Mouse (Mus musculus): ENCODE measurements around the gene Pik3ip1. TPM values are rescaled to one million over a fixed set of nuclear protein-coding genes. Genes with fewer than 3 reads are reported as not detected.

The Pik3ip1 gene
- polyA plus RNA-seq, 1 experiment, result 43.6 TPM

DNA sequence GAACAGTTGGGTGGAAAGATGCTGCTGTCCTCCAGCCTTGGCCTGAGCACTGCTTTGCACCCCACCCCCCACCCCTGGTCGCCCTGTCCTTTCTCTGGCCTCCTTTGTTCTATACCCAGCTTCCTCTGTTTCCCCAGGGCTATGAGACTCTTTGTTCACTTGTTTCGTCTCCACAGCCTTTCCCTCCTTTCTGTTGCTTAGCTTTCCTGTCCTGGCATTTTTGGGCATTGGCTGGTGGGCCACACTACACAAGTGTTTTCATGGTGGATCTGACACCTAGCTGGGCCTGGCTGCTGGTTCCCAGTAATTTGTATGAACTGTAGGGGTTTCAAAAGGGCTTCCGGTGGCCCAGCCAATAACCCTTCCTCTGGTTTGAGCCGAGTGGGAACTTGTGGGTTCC is 36.8 kb upstream of the Pik3ip1 start:
- Histone ChIP-seq H3K27ac (ENCODE audit: insufficient read depth, low read length) (no peak overlapping the region), H3K36me3 (ENCODE audit: control insufficient read depth, insufficient read depth, low read length) (peaks cover 25% of the 10 kb centered on the region)

DNA sequence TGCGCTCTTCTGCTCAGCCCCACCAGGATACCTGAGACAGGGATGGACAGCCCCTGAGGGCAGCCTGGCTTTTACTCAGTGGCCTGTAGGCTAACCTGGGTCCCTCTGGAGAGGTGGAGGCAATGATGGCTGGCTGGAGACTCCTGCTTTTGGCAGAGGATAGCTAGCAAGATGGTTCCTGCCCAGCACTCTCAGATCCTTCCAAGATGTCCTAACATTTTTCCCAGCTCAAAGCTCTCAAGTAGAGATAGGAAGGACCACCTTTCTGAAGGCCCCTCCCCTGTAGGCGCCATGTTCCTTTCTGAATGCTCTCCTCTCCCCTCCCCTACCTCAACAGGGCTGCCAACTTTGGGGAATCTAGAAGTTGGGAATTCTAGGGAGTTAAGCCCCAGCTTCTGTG is 35.6 kb upstream of the Pik3ip1 start:
- Histone ChIP-seq H3K4me1 (ENCODE audit: control insufficient read depth, insufficient read depth, insufficient read length) (peaks cover 14% of the 10 kb centered on the region; the same call in 1 of the 2 replicates), H3K36me3 (ENCODE audit: control insufficient read depth, insufficient read depth, low read length) (peaks cover 31% of the 10 kb centered on the region), H3K4me3 (ENCODE audit: extremely low read depth, insufficient read depth, insufficient read length) (no peak overlapping the region), H3K27me3 (ENCODE audit: control insufficient read depth, insufficient read depth, low read length) (no peaks in the 10 kb centered on the region), H3K27ac (ENCODE audit: insufficient read depth, low read length) (no peak overlapping the region)
- 100% methylated on average over 2 of the region's 2 CpGs for WGBS
- no peak for DNase-seq (ENCODE audit: low read depth in 1 of 2, low spot score in 2 of 2)
- TF ChIP-seq POLR2A (IDR thresholded peaks at IDR 0.05; ENCODE audit: low read depth, low read length) (no peak), CTCF (IDR thresholded peaks at IDR 0.05; ENCODE audit: extremely low read depth, insufficient read depth, insufficient read length, insufficient replicate concordance) (no peak)

More for the DNA sequence above, 36.8 kb upstream of the Pik3ip1 start:
- Histone ChIP-seq H3K27me3 (ENCODE audit: control insufficient read depth, insufficient read depth, low read length) (no peaks in the 10 kb centered on the region), H3K4me1 (ENCODE audit: control insufficient read depth, insufficient read depth, insufficient read length) (peaks cover 14% of the 10 kb centered on the region; the same call in 1 of the 2 replicates), H3K4me3 (ENCODE audit: extremely low read depth, insufficient read depth, insufficient read length) (no peak overlapping the region)
- no peak for DNase-seq (ENCODE audit: low read depth in 1 of 2, low spot score in 2 of 2)
- no peak for TF ChIP-seq CTCF (IDR thresholded peaks at IDR 0.05; ENCODE audit: extremely low read depth, insufficient read depth, insufficient read length, insufficient replicate concordance)
- TF ChIP-seq POLR2A (IDR thresholded peaks at IDR 0.05; ENCODE audit: low read depth, low read length), result no peak
- 32% methylated on average over 4 of the region's 4 CpGs for WGBS

DNA sequence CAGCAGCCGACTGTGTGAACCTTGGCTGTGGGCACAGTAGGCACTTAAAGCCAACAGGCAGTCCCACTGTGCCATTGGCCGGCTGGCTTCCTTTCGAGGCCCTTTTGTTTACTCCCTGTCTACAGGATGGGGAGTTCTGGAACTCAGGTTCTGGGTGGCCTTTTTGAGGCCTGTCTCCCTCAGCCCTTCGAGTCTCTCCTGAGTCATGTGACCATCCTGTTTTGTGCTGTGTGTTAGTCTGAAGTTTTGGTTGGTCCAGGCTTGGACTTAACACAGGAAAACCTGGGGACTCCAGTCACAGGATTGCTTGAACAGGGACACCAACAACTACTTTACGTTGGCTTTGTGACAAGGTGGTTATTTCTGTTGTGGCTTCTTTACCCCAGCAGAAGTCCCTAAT is 34.1 kb upstream of the Pik3ip1 start:
- Histone ChIP-seq H3K4me1 (ENCODE audit: control insufficient read depth, insufficient read depth, insufficient read length) (peaks cover 14% of the 10 kb centered on the region; the same call in 1 of the 2 replicates), H3K36me3 (ENCODE audit: control insufficient read depth, insufficient read depth, low read length) (peaks cover 37% of the 10 kb centered on the region), H3K4me3 (ENCODE audit: extremely low read depth, insufficient read depth, insufficient read length) (no peak overlapping the region), H3K27me3 (ENCODE audit: control insufficient read depth, insufficient read depth, low read length) (no peaks in the 10 kb centered on the region), H3K27ac (ENCODE audit: insufficient read depth, low read length) (no peak overlapping the region)
- TF ChIP-seq POLR2A (IDR thresholded peaks at IDR 0.05; ENCODE audit: low read depth, low read length) (no peak), CTCF (IDR thresholded peaks at IDR 0.05; ENCODE audit: extremely low read depth, insufficient read depth, insufficient read length, insufficient replicate concordance) (no peak)
- 59% methylated on average over 5 of the region's 5 CpGs for WGBS
- no peak for DNase-seq (ENCODE audit: low read depth in 1 of 2, low spot score in 2 of 2)

DNA sequence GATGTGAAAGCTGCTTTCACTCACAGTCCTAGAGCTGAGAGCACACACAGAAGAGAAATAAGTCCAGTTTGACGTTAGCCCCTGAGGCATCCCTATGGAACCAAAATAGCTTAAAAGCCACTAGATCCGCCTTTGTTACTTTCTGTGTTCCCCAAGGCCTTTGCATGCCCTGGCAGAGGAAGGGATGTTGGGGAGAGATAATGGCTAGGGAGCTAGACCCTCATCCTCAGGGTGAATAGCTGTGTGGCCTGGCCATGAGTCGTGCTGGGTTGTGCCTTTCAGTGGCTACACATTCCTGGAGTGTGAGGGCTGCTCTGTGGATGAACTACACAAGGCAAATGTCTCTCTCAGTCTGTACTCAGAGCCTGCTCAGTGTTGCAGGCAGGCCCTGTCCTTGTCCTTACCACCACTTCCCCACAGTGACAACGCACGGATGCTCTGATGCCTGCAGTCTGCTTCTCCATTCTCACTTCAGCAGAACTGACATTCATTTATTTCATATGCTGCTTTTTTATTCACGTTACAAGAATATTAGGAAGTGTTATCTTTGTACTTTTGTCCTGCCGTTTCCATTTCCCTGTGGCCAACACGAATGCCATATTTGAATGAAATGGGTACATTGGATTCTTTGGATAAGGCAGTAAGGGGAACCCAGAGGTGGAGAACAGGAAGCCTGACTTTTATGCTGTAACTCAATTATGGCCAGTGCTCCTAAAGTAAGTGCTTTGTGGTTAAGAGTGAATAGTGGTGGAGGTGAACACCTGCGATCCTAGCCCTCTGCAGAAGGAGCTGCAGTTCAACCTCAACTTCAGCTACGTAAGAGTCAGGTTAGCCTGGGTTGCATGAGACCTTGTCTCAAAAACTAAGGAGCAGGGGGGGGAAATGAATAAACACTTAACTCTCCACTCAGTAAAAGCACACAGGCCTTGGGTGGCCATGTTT is 32.1 kb upstream of the Pik3ip1 start:
- Histone ChIP-seq H3K36me3 (ENCODE audit: control insufficient read depth, insufficient read depth, low read length) (peaks cover 47% of the 10 kb centered on the region), H3K27me3 (ENCODE audit: control insufficient read depth, insufficient read depth, low read length) (no peaks in the 10 kb centered on the region), H3K4me1 (ENCODE audit: control insufficient read depth, insufficient read depth, insufficient read length) (peaks cover 8% of the 10 kb centered on the region; the same call in 1 of the 2 replicates), H3K4me3 (ENCODE audit: extremely low read depth, insufficient read depth, insufficient read length) (no peak overlapping the region), H3K27ac (ENCODE audit: insufficient read depth, low read length) (no peak overlapping the region)
- WGBS, result 46% methylated on average over 10 of the region's 10 CpGs
- DNase-seq (ENCODE audit: low read depth in 1 of 2, low spot score in 2 of 2), result no peak
- TF ChIP-seq POLR2A (IDR thresholded peaks at IDR 0.05; ENCODE audit: low read depth, low read length) (no peak), CTCF (IDR thresholded peaks at IDR 0.05; ENCODE audit: extremely low read depth, insufficient read depth, insufficient read length, insufficient replicate concordance) (no peak)

DNA sequence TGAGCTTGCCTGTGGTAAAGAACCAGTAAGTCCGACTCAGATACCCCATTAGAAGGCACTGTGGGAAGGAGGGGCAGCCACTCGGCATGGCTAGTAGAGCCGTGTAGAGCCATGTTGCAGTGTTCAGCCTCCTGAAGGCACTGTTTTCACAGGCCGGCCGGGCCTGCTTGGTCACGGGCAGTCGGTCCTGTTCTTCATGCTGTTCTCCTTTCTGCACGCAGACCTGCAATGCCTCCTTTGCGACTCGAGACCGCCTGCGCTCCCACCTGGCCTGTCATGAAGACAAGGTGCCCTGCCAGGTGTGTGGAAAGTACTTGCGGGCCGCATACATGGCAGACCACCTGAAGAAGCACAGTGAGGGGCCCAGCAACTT is 31.4 kb upstream of the Pik3ip1 start:
- H3K27ac ChIP-seq (ENCODE audit: insufficient read depth, low read length), result no peak overlapping the region
- WGBS, result 76% methylated on average over 14 of the region's 14 CpGs
- H3K4me1 ChIP-seq (ENCODE audit: control insufficient read depth, insufficient read depth, insufficient read length), result peaks cover 3% of the 10 kb centered on the region; the same call in 1 of the 2 replicates

DNA sequence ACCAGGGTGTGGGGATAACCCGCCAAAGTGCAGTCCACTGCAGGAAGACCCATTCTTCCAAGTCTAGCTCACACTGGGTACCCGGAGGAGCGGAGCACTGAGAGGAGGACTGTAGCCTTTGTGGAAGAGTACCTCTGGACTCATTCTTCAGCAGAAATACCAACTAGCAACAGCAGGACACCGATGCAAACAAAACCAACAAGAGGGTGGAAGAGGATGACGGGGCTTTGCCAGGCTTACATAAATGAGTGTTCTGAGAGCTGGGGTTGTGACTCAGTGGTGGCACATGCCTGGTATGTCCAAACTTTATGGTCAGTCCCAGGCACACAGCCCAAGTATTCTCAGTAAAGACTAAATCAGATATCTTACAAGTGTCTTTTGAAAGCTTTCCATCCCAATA is 29.1 kb upstream of the Pik3ip1 start:
- H3K36me3 ChIP-seq (ENCODE audit: control insufficient read depth, insufficient read depth, low read length), result peaks cover 37% of the 10 kb centered on the region
- no peak overlapping the region for H3K27ac ChIP-seq (ENCODE audit: insufficient read depth, low read length)
- H3K4me3 ChIP-seq (ENCODE audit: extremely low read depth, insufficient read depth, insufficient read length), result no peak overlapping the region
- DNase-seq (ENCODE audit: low read depth in 1 of 2, low spot score in 2 of 2), result no peak
- WGBS, result 88% methylated on average over 5 of the region's 5 CpGs
- no peaks in the 10 kb centered on the region for H3K27me3 ChIP-seq (ENCODE audit: control insufficient read depth, insufficient read depth, low read length)
- TF ChIP-seq CTCF (IDR thresholded peaks at IDR 0.05; ENCODE audit: extremely low read depth, insufficient read depth, insufficient read length, insufficient replicate concordance) (no peak), POLR2A (IDR thresholded peaks at IDR 0.05; ENCODE audit: low read depth, low read length) (no peak)
- H3K4me1 ChIP-seq (ENCODE audit: control insufficient read depth, insufficient read depth, insufficient read length), result 0 out of 2 replicates have a peak, but pooled peaks cover 3% of the 10 kb centered on the region

More for the DNA sequence above, 31.4 kb upstream of the Pik3ip1 start:
- no peaks in the 10 kb centered on the region for H3K27me3 ChIP-seq (ENCODE audit: control insufficient read depth, insufficient read depth, low read length)
- no peak overlapping the region for H3K4me3 ChIP-seq (ENCODE audit: extremely low read depth, insufficient read depth, insufficient read length)
- peaks cover 43% of the 10 kb centered on the region for H3K36me3 ChIP-seq (ENCODE audit: control insufficient read depth, insufficient read depth, low read length)
- DNase-seq (ENCODE audit: low read depth in 1 of 2, low spot score in 2 of 2), result no peak
- TF ChIP-seq CTCF (IDR thresholded peaks at IDR 0.05; ENCODE audit: extremely low read depth, insufficient read depth, insufficient read length, insufficient replicate concordance) (no peak), POLR2A (IDR thresholded peaks at IDR 0.05; ENCODE audit: low read depth, low read length) (no peak)

DNA sequence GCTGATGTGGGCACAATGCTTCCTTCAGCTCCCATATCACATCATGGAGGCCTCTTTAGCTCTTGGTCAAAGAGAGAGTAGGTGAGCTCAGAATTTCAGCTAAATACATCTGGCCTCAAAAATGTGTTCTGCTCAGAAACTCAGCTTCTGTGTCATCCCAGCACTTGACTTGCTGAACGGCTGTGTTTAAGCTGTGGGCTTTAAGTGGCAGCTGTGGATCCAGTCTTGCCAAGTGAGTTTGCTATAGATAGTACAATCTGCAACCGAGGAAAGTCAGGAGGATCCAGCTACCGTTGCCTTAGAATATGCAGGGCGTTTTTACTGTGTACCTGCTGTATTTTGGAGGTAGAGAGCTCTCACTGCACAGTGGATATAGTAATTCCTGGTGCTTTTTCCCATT is 27.8 kb upstream of the Pik3ip1 start:
- 89% methylated on average over 4 of the region's 4 CpGs for WGBS
- DNase-seq (ENCODE audit: low read depth in 1 of 2, low spot score in 2 of 2), result no peak
- Histone ChIP-seq H3K27me3 (ENCODE audit: control insufficient read depth, insufficient read depth, low read length) (no peaks in the 10 kb centered on the region), H3K27ac (ENCODE audit: insufficient read depth, low read length) (no peak overlapping the region), H3K4me3 (ENCODE audit: extremely low read depth, insufficient read depth, insufficient read length) (no peak overlapping the region), H3K4me1 (ENCODE audit: control insufficient read depth, insufficient read depth, insufficient read length) (0 out of 2 replicates have a peak, but pooled peaks cover 2% of the 10 kb centered on the region), H3K36me3 (ENCODE audit: control insufficient read depth, insufficient read depth, low read length) (peaks cover 37% of the 10 kb centered on the region)
- TF ChIP-seq POLR2A (IDR thresholded peaks at IDR 0.05; ENCODE audit: low read depth, low read length) (no peak), CTCF (IDR thresholded peaks at IDR 0.05; ENCODE audit: extremely low read depth, insufficient read depth, insufficient read length, insufficient replicate concordance) (no peak)

All from spleen, adult 2 months (tissue).